Mouse (Mus musculus) gastrocnemius, postnatal 10 days (tissue): ENCODE measurements around the gene Fbln1. TPM values are rescaled to one million over a fixed set of nuclear protein-coding genes. Genes with fewer than 3 reads are reported as not detected.

ENCODE experiments used
- DNase-seq: peaks from one replicate; pipeline ENCODE4 v3.0.0; 2021; ENCODE audit warnings: mixed read lengths
- total RNA-seq, 2 experiments: library from RNA; stranded (reverse); gene quantifications; 2 replicates each; pipeline ENCODE4 v1.2.3; 2021

The Fbln1 gene
- total RNA-seq, 2 experiments from 2014 or later = 18.7 to 23.4 TPM

- no peak for DNase-seq
Observed at GRCm38 (mm10) chr15:85206703-85207075, 940 bp downstream of the Fbln1 start.

- DNase-seq = no peak
Observed at GRCm38 (mm10) chr15:85207081-85207480, 1.3 kb downstream of the Fbln1 start.

GRCm38 (mm10) chr15:85207763-85208162, 2.0 kb downstream of the Fbln1 start:
- DNase-seq = no peak

GRCm38 (mm10) chr15:85208332-85208731, 2.6 kb downstream of the Fbln1 start:
- no peak for DNase-seq

GRCm38 (mm10) chr15:85209341-85209740, 3.6 kb downstream of the Fbln1 start:
- DNase-seq = no peak

- DNase-seq = no peak
Observed at GRCm38 (mm10) chr15:85210686-85211085, 4.9 kb downstream of the Fbln1 start.

GRCm38 (mm10) chr15:85211101-85211760, 5.5 kb downstream of the Fbln1 start:
- DNase-seq = no peak

- no peak for DNase-seq
Observed at GRCm38 (mm10) chr15:85216069-85216813, 10.5 kb downstream of the Fbln1 start.

- DNase-seq = no peak
Observed at GRCm38 (mm10) chr15:85218617-85219265, 13.0 kb downstream of the Fbln1 start.

- DNase-seq = no peak
Observed at GRCm38 (mm10) chr15:85220371-85220770, 14.6 kb downstream of the Fbln1 start.

GRCm38 (mm10) chr15:85221115-85221854, 15.5 kb downstream of the Fbln1 start:
- peak; percentile 56 for DNase-seq

GRCm38 (mm10) chr15:85225693-85226092, 19.9 kb downstream of the Fbln1 start:
- DNase-seq = no peak

GRCm38 (mm10) chr15:85226841-85227240, 21.1 kb downstream of the Fbln1 start:
- DNase-seq = no peak

GRCm38 (mm10) chr15:85228568-85228967, 22.8 kb downstream of the Fbln1 start:
- no peak for DNase-seq

GRCm38 (mm10) chr15:85229960-85230535, 24.3 kb downstream of the Fbln1 start:
- DNase-seq = no peak

- DNase-seq = no peak
Observed at GRCm38 (mm10) chr15:85230613-85231012, 24.9 kb downstream of the Fbln1 start.

- peak; percentile 85 for DNase-seq
Observed at GRCm38 (mm10) chr15:85231443-85232255, 25.9 kb downstream of the Fbln1 start.

GRCm38 (mm10) chr15:85232256-85232535, 26.4 kb downstream of the Fbln1 start:
- DNase-seq = no peak

GRCm38 (mm10) chr15:85232543-85233250, 26.9 kb downstream of the Fbln1 start:
- no peak for DNase-seq

- no peak for DNase-seq
Observed at GRCm38 (mm10) chr15:85233251-85233611, 27.5 kb downstream of the Fbln1 start.

- no peak for DNase-seq
Observed at GRCm38 (mm10) chr15:85233690-85234089, 27.9 kb downstream of the Fbln1 start.
